In genomic region chr6:92303266-92303665, GRCm38 (mm10) we compare ENCODE assay signal across 18 mouse cellular contexts. TPM values are rescaled to one million over a fixed set of nuclear protein-coding genes. Genes with fewer than 3 reads are reported as not detected.
"Had no signal": no experiment of that assay in that cellular context is flagged by ENCODE, and none has a peak within 500 bp of the region (broad histone marks: within the 10 kb centered on the region; RNA-seq: fewer than 3 reads in every experiment).

No protein-coding gene starts in this region.

- H3K27me3 ChIP-seq: midbrain, embryonic 13.5 days; neural tube, embryonic 13.5 days; neural tube, embryonic 15.5 days; stomach, embryonic 15.5 days had no signal

- H3K27ac ChIP-seq: midbrain, embryonic 13.5 days; neural tube, embryonic 13.5 days; neural tube, embryonic 15.5 days; stomach, embryonic 15.5 days; stomach, postnatal 0 days had no signal

- H3K4me2 ChIP-seq: lung, embryonic 14.5 days; midbrain, embryonic 11.5 days; midbrain, embryonic 13.5 days; neural tube, embryonic 13.5 days; neural tube, embryonic 15.5 days; stomach, embryonic 15.5 days had no signal

- ATAC-seq: midbrain, embryonic 13.5 days; midbrain, embryonic 16.5 days had no signal

- DNase-seq: lung, adult 18-20 months; lung, embryonic 14.5 days; lung, postnatal 10 days; lung, postnatal 4 days; right cerebral cortex, postnatal 14 days; thymus, adult 18-20 months; thymus, postnatal 14 days; thymus, postnatal 36 days had no signal

- H3K4me3 ChIP-seq: midbrain, embryonic 13.5 days; myocyte; neural tube, embryonic 13.5 days; neural tube, embryonic 15.5 days; stomach, embryonic 15.5 days had no signal

- H3K9me3 ChIP-seq: midbrain, embryonic 13.5 days; neural tube, embryonic 13.5 days; neural tube, embryonic 15.5 days; stomach, embryonic 15.5 days had no signal

- H3K4me1 ChIP-seq: midbrain, embryonic 13.5 days; neural tube, embryonic 13.5 days; neural tube, embryonic 15.5 days; stomach, embryonic 15.5 days had no signal

- H3K9ac ChIP-seq: lung, embryonic 14.5 days; midbrain, embryonic 13.5 days; neural tube, embryonic 13.5 days; neural tube, embryonic 15.5 days; stomach, embryonic 15.5 days had no signal

- H3K36me3 ChIP-seq: midbrain, embryonic 13.5 days; neural tube, embryonic 13.5 days; neural tube, embryonic 15.5 days; stomach, embryonic 15.5 days had no signal

RNA-seq across cellular contexts. Expression of gene Trh, which starts 58.8 kb away (rescaled TPM):
- total RNA-seq: liver, adult 2 months had no signal
- polyA plus RNA-seq: liver, adult 2 months; myocyte; spleen, adult 2 months had no signal
